Mouse (Mus musculus) testis, adult 2 months (tissue): ENCODE data around the gene Pax1. TPM values are rescaled to one million over a fixed set of nuclear protein-coding genes. Genes with fewer than 3 reads are reported as not detected.

ENCODE experiments used
- H3K27ac ChIP-seq: fragments of 200-500 bp; 2 replicates; pipeline ENCODE4 v1.5.1; 2012; ENCODE audit warnings: low read depth, low read length; ENCODE audit not compliant: control insufficient read depth, insufficient read depth
- H3K27me3 ChIP-seq: fragments of 200-500 bp; 2 replicates; pipeline ENCODE4 v1.6.1; 2012; ENCODE audit warnings: mild to moderate bottlenecking, low read length, moderate library complexity; ENCODE audit not compliant: control insufficient read depth, insufficient read depth
- H3K36me3 ChIP-seq: fragments of 200-500 bp; 2 replicates; pipeline ENCODE4 v1.6.1; 2012; ENCODE audit warnings: mild to moderate bottlenecking, low read length; ENCODE audit not compliant: control insufficient read depth, insufficient read depth
- H3K4me1 ChIP-seq: fragments of 200-500 bp; 2 replicates; pipeline ENCODE4 v1.6.1; 2012; ENCODE audit warnings: low read length; ENCODE audit not compliant: control insufficient read depth, insufficient read depth
- H3K4me3 ChIP-seq: fragments of 200-500 bp; 2 replicates; pipeline ENCODE4 v1.5.1; 2012; ENCODE audit warnings: low read depth, mild to moderate bottlenecking, low read length, moderate library complexity, mixed read lengths; ENCODE audit not compliant: control insufficient read depth
- CTCF ChIP-seq: fragments of 200-500 bp; IDR thresholded peaks from 2 replicates; pipeline ENCODE4 v1.5.1; 2012; ENCODE audit warnings: low read depth, mild to moderate bottlenecking, inconsistent platforms, low read length, moderate library complexity; ENCODE audit not compliant: control insufficient read depth, insufficient read depth, insufficient replicate concordance
- POLR2A ChIP-seq: fragments of 200-500 bp; IDR thresholded peaks from 2 replicates; pipeline ENCODE4 v1.6.1; 2012; ENCODE audit warnings: low read depth, mild to moderate bottlenecking, inconsistent platforms, low read length, moderate library complexity; ENCODE audit not compliant: control insufficient read depth
- polyA plus RNA-seq: library from polyadenylated mRNA; depleted of rRNA; stranded (reverse); fragments of >200 nt; gene quantifications from 2 replicates; pipeline ENCODE4 v1.2.3, GENCODE M21; 2012; rRNA removed

The Pax1 gene
- polyA plus RNA-seq, 1 experiment, result 9.9 TPM

DNA sequence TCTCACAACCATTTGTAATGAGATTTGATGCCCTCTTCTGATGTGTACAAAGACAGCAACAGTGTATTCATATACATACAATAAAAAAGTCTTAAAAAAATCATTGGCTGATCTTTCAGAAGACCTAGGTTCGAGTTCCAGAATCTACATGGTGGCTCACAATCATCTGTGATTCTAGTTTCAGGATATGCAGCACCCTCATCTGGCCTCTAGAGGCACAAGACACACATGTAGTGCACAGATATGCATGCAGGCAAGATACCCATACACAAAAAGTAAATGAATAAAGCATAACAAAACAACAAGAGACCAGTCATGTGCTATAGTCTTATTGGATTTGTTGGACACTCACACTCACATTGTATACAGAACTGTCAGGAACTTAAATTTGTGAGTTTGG is 47.6 kb downstream of the Pax1 start:
- H3K27ac ChIP-seq, result no peak overlapping the region
- no peak for TF ChIP-seq POLR2A
- TF ChIP-seq CTCF, result no peak
- no peaks in the 10 kb centered on the region for H3K27me3 ChIP-seq
- H3K4me1 ChIP-seq, result no peaks in the 10 kb centered on the region
- H3K4me3 ChIP-seq, result no peak overlapping the region
- no peaks in the 10 kb centered on the region for H3K36me3 ChIP-seq

DNA sequence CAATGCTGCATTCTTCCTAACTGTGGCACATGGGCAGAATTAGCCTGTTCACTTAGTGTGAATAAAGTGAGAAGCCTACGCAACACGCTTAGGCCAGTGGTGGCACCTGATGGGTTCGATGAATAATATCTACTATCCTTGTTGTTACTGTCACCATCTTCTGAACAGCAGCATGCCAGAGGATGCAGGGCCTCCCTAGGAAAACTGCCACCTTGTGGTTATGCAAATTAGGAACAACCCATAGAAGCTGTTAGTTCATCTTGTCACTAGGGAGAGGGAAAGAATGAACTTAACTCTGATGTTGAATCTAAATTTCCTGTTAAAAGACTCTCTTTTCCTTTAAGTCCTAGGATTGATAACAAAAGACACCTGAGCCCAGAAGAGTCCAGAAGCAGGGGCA is 53.3 kb downstream of the Pax1 start:
- Histone ChIP-seq H3K4me1 (no peaks in the 10 kb centered on the region), H3K4me3 (no peak overlapping the region), H3K27ac (no peak overlapping the region), H3K27me3 (no peaks in the 10 kb centered on the region), H3K36me3 (no peaks in the 10 kb centered on the region)
- TF ChIP-seq POLR2A (no peak), CTCF (no peak)

DNA sequence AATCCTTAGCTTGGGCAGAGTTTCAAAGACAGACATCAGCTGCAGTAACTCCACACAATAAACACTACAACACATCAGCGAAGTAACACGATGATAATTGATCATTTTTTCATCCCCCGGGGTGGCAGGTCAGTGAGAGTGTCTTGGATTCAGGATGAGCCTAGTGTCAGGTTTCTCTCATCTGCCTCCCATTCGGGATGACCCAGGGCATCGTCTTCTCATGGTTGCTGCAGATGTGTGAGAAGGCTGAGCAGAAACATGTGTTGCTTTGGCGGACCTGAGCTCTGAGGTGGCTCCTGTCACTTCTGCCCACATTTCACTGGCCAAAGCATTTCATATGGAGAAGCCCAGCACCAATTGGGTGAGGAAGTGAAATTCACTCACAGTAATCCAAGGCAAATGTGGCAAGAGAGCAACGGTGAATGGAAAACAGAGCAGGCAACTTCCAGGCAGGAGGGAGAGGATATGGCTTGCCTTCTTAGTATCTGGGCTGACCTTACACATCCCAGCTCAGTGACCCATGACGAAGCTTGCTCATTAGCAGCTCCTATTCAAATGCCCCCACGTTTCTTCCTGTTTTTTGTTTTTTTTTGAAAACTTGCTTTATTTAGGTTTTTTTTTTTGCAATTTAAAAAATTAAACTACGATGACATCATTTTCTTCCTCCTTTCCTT is 63.0 kb downstream of the Pax1 start:
- Histone ChIP-seq H3K4me3 (no peak overlapping the region), H3K4me1 (no peaks in the 10 kb centered on the region), H3K36me3 (no peaks in the 10 kb centered on the region), H3K27me3 (no peaks in the 10 kb centered on the region), H3K27ac (no peak overlapping the region)
- no peak for TF ChIP-seq POLR2A
- no peak for TF ChIP-seq CTCF

DNA sequence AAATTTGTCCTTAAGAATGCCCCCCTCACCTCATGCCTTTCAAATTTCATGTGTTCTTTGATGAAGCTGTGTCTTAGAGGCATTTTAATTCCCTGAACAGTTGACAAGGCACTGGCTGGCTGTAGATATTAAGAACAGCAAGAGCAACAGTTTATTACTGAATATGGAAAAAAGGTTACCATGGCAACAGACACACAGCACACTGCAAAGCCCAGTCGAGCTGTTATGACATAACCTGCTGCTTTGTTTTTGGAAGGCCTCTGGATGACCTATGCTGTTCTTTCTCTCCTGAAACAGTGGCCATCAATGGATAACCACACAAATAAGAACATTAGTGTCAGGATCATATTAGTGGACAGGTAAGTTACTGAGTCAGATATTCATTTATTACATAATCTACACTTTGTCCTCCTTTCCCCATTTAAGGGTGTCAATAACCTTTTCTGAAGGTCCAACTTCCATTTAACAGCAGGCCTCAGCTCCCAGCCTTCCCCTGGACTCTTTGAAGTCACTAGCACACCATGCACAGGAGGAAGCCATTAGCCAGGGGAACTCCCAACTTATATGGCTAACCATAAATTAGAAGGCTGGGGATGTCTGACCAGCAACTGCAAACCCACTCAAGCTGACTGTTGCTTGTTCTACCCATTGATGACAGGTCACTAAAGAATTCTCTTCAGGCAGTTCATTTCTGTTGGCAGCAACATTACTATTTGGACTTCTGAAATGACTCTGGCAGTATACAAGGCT is 68.1 kb downstream of the Pax1 start:
- no peak overlapping the region for H3K27ac ChIP-seq
- TF ChIP-seq CTCF (no peak), POLR2A (no peak)
- H3K4me1 ChIP-seq, result no peaks in the 10 kb centered on the region; the same call in 1 of the 2 replicates
- H3K4me3 ChIP-seq, result no peak overlapping the region
- H3K27me3 ChIP-seq, result no peaks in the 10 kb centered on the region
- H3K36me3 ChIP-seq, result no peaks in the 10 kb centered on the region

DNA sequence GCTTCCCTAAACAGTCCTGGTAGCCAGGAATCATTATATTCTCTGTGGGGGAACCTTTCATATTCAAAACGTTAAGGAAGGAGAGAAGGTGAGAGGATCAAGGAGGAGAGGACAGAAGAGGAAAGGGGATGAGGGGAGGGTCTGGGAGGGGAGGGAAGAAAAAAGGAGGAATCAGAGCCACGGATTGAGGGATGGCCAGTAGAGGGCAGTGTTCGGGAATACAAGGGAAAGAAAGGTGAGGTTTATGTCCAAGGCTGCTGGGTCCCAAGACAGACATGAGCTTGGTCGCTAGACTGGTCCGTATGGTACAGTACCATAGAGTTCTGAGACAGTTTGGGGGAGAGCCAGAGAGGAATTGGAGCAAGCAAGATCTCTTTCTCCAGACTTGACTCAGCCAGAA is 71.4 kb downstream of the Pax1 start:
- peak; percentile 47; the same call in 1 of the 2 replicates for TF ChIP-seq CTCF
- TF ChIP-seq POLR2A, result no peak
- no peaks in the 10 kb centered on the region; the same call in 1 of the 2 replicates for H3K4me1 ChIP-seq
- H3K4me3 ChIP-seq, result no peak overlapping the region
- no peaks in the 10 kb centered on the region for H3K36me3 ChIP-seq
- H3K27me3 ChIP-seq, result no peaks in the 10 kb centered on the region
- no peak overlapping the region for H3K27ac ChIP-seq

Other genes starting within 250 kb of the Pax1 start
- not detected in 2 replicates for gene Nkx2-2, start 167.7 kb upstream of the Pax1 start, polyA plus RNA-seq